Mouse (Mus musculus): ENCODE data around the gene Scrn2. TPM values are rescaled to one million over a fixed set of nuclear protein-coding genes. Genes with fewer than 3 reads are reported as not detected.

Scrn2 gene
- polyA plus RNA-seq, 1 experiment, result 0.27 TPM

DNA sequence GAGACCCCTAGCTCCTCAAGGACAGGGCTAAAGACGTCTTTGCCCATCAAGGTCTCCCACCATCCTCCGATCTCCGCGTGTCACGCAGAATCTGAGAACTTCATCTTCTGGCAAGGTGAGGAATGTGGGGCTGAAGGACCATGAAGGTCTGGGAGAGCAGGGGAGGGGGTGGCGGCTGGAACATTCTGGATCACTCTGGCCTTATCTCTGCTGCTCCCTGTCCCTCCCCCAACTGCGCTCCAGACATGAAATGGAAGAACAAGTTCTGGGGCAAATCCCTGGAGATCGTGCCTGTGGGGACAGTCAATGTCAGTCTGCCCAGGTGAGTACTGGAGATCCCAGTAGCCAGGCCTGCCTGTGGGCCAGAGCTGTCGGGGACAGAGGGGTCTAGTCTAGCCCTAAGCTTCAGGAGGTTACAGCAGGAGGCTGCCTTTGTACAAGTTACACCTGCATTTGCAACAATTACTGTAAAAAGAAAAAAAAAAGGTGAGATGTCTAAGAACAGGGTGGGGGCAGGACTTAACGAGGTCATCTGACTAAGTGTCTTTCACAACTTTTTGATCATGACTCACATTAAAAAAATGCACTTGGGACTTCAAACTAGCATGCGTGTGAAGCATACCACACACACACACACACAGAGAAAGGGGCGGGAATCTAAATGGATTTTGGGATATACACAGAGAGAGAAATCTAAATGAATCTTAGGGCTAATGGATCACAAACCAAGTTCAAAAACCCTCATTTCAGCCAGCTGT, 36.0 kb downstream of the Scrn2 start:
- no peaks in the 10 kb centered on the region for H3K27me3 ChIP-seq (ENCODE audit: control insufficient read depth)
- TF ChIP-seq GATA1 (IDR thresholded peaks at IDR 0.05; ENCODE audit: low read length) (no peak), TAL1 (IDR thresholded peaks at IDR 0.05; ENCODE audit: low read length) (no peak)
- H3K36me3 ChIP-seq (ENCODE audit: control insufficient read depth), result peaks cover 24% of the 10 kb centered on the region
- peaks cover 9% of the 10 kb centered on the region for H3K4me1 ChIP-seq (ENCODE audit: control insufficient read depth)
- H3K4me3 ChIP-seq (replicated peaks), result no peak overlapping the region
- no peaks in the 10 kb centered on the region for H3K9me3 ChIP-seq (ENCODE audit: control insufficient read depth, low read length)

DNA sequence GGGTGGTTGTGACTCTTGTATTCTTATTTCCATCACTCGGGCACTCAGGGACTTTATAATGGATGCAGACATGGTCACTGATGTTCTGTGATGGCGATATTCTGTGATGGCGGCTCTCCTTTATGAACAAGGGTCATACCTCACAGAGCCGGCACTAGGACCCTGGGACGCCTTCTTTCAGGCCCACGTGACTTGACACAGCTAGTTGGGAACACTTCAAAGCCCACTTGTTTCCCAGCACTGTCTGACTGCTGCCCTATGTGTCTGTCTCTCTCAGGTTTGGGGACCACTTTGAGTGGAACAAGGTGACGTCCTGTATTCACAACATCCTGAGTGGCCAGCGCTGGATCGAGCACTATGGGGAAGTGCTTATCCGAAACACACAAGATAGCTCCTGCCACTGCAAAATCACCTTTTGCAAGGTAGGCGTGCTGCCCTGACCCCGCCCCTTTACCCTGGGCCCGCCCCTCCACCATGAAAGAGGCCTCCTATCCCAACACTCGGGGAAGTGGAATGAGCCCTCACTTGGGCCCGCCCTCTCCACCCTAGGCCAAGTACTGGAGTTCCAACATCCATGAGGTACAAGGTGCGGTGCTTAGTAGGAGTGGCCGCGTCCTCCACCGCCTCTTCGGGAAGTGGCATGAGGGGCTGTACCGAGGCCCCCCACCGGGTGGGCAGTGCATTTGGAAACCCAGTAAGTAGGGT, 37.1 kb downstream of the Scrn2 start:
- Histone ChIP-seq H3K4me1 (ENCODE audit: control insufficient read depth) (no peaks in the 10 kb centered on the region; the same call in 1 of the 2 replicates), H3K27me3 (ENCODE audit: control insufficient read depth) (no peaks in the 10 kb centered on the region)
- TF ChIP-seq TAL1 (IDR thresholded peaks at IDR 0.05; ENCODE audit: low read length), result no peak
- no peak for TF ChIP-seq GATA1 (IDR thresholded peaks at IDR 0.05; ENCODE audit: low read length)

DNA sequence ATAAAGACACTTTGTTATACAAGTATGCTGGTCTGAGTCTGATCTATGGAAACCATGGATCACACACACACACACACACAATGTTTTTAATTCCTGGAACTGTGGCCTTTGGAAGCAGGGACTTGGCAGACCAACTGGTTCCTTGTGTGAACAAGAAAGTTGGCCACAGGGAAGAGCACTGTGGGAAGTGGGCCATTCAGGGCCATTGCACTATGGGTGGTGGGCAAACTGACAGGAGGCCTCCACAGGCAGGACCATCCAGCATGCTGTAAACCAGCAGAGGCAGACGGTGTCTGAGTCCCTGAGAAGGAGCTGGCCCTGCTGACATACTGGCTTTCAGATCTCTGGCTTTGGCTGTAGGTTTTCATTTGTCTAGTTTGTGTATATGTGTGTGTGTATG, 39.6 kb downstream of the Scrn2 start:
- Histone ChIP-seq H3K36me3 (ENCODE audit: control insufficient read depth) (peaks cover 16% of the 10 kb centered on the region), H3K4me3 (replicated peaks) (no peak overlapping the region), H3K27me3 (ENCODE audit: control insufficient read depth) (no peaks in the 10 kb centered on the region), H3K9me3 (ENCODE audit: control insufficient read depth, low read length) (no peaks in the 10 kb centered on the region), H3K4me1 (ENCODE audit: control insufficient read depth) (no peaks in the 10 kb centered on the region; the same call in 1 of the 2 replicates)
- TF ChIP-seq GATA1 (IDR thresholded peaks at IDR 0.05; ENCODE audit: low read length) (no peak), TAL1 (IDR thresholded peaks at IDR 0.05; ENCODE audit: low read length) (no peak)

More for the DNA sequence above, 37.1 kb downstream of the Scrn2 start:
- Histone ChIP-seq H3K36me3 (ENCODE audit: control insufficient read depth) (peaks cover 16% of the 10 kb centered on the region), H3K4me3 (replicated peaks) (no peak overlapping the region), H3K9me3 (ENCODE audit: control insufficient read depth, low read length) (no peaks in the 10 kb centered on the region)

DNA sequence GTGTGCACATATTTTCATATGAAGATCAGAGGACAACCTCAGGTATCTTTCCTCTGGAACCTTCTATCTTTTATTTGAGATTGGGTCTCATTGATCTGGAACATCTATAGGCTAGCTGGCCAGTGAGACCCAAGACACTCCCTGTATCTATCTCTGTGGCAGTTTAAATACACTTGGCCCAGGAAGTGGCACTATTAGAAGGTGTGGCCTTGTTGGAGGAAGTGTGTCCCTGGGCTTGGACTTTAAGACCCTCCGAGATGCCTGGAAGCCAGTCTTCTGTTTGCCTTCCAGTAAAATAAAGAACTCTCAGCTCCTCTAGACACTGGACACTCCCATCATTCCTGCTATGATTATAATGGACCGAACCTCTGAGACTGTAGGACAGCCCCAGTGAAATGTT, 40.0 kb downstream of the Scrn2 start:
- H3K9me3 ChIP-seq (ENCODE audit: control insufficient read depth, low read length), result no peaks in the 10 kb centered on the region
- H3K4me1 ChIP-seq (ENCODE audit: control insufficient read depth), result no peaks in the 10 kb centered on the region; the same call in 1 of the 2 replicates
- H3K36me3 ChIP-seq (ENCODE audit: control insufficient read depth), result peaks cover 16% of the 10 kb centered on the region
- no peaks in the 10 kb centered on the region for H3K27me3 ChIP-seq (ENCODE audit: control insufficient read depth)
- H3K4me3 ChIP-seq (replicated peaks), result no peak overlapping the region
- no peak for TF ChIP-seq GATA1 (IDR thresholded peaks at IDR 0.05; ENCODE audit: low read length)
- TF ChIP-seq TAL1 (IDR thresholded peaks at IDR 0.05; ENCODE audit: low read length), result no peak

DNA sequence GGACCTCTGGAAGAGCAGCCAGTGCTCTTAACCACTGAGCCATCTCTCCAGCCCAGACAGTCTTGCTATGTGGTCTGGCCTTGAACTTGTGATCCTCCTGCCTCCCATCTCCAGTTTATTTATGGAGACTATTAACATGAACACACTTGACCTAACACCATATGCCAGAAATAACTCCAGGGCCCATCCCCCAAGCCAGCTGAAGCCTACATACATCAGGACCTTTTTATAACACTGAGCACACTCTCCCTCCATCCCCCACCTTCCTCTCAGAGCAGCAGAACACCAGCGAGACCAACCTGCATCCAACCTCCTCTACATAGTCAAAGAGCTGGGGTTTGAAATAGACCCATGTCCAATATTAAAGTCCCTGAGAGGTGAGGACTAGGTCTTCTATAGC, 41.4 kb downstream of the Scrn2 start:
- Histone ChIP-seq H3K27me3 (ENCODE audit: control insufficient read depth) (no peaks in the 10 kb centered on the region), H3K36me3 (ENCODE audit: control insufficient read depth) (peaks cover 16% of the 10 kb centered on the region), H3K4me3 (replicated peaks) (no peak overlapping the region), H3K4me1 (ENCODE audit: control insufficient read depth) (no peaks in the 10 kb centered on the region; the same call in 1 of the 2 replicates), H3K9me3 (ENCODE audit: control insufficient read depth, low read length) (no peaks in the 10 kb centered on the region)
- TF ChIP-seq GATA1 (IDR thresholded peaks at IDR 0.05; ENCODE audit: low read length), result no peak
- no peak for TF ChIP-seq TAL1 (IDR thresholded peaks at IDR 0.05; ENCODE audit: low read length)

DNA sequence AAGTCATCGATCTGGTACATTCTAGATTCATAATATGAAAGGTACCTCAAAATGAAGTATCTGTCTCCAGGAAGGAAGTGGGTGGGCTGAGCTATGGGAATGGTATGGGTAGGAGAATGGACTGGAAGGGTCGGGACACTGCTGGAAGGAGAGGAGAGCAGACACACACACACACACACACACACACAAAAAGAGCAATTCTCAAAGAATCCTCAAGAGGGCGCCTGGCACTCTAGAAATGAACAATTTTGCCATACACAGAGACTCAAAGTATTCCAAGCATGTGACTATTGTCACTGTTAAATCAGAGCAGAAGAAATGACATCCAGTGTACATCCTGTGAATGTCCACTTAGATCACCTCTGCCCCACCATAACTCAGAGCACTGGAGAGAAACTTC, 42.8 kb downstream of the Scrn2 start:
- no peaks in the 10 kb centered on the region for H3K4me1 ChIP-seq (ENCODE audit: control insufficient read depth)
- no peak overlapping the region for H3K4me3 ChIP-seq (replicated peaks)
- peaks cover 11% of the 10 kb centered on the region for H3K36me3 ChIP-seq (ENCODE audit: control insufficient read depth)
- no peaks in the 10 kb centered on the region for H3K27me3 ChIP-seq (ENCODE audit: control insufficient read depth)
- H3K9me3 ChIP-seq (ENCODE audit: control insufficient read depth, low read length), result no peaks in the 10 kb centered on the region
- TF ChIP-seq TAL1 (IDR thresholded peaks at IDR 0.05; ENCODE audit: low read length) (no peak), GATA1 (IDR thresholded peaks at IDR 0.05; ENCODE audit: low read length) (no peak)

DNA sequence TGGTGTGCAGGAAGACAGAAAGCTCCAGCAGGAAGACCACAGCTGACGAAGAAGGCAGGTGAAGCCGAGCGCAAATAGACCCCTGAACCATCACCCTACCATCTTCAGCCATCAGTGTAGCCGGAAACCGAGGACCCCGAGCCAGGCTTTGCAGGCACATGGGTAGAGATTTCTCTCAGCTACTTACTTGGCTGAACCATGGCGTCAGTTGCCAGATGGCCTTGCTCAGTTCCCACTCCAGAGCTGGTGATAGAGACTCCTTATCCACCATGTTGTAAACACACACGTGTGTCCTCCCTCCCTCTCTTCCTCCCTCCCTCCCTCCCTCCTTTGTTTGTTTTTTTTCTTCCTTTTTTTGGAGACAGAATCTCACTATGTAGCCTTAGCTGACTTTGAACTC, 44.5 kb downstream of the Scrn2 start:
- no peak for TF ChIP-seq TAL1 (IDR thresholded peaks at IDR 0.05; ENCODE audit: low read length)
- TF ChIP-seq GATA1 (IDR thresholded peaks at IDR 0.05; ENCODE audit: low read length), result no peak
- no peaks in the 10 kb centered on the region for H3K4me1 ChIP-seq (ENCODE audit: control insufficient read depth)
- no peaks in the 10 kb centered on the region for H3K9me3 ChIP-seq (ENCODE audit: control insufficient read depth, low read length)
- H3K27me3 ChIP-seq (ENCODE audit: control insufficient read depth), result no peaks in the 10 kb centered on the region
- H3K36me3 ChIP-seq (ENCODE audit: control insufficient read depth), result no peaks in the 10 kb centered on the region
- no peak overlapping the region for H3K4me3 ChIP-seq (replicated peaks)

DNA sequence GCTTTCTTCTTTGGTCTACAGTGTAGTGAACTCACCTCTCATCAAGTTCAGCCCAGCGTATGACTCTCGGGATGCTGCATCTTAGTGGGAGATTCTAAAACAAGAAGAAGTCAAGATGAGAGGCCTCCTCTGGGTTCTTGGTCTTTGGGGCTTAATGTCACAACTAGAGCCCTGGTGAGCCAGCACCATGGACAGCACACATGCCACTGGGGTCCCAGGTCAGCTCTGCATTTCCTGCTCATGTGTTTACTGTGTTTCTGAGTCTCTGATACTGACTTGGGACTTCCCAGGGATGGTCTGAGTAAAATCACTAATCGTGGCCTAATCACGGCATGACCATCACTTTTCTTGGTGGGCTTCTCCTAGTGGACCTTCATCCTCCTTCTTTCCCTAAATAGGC, 49.0 kb downstream of the Scrn2 start:
- Histone ChIP-seq H3K9me3 (ENCODE audit: control insufficient read depth, low read length) (peaks cover 7% of the 10 kb centered on the region), H3K27me3 (ENCODE audit: control insufficient read depth) (peaks cover 6% of the 10 kb centered on the region), H3K36me3 (ENCODE audit: control insufficient read depth) (no peaks in the 10 kb centered on the region), H3K4me3 (replicated peaks) (no peak overlapping the region), H3K4me1 (ENCODE audit: control insufficient read depth) (no peaks in the 10 kb centered on the region)
- TF ChIP-seq GATA1 (IDR thresholded peaks at IDR 0.05; ENCODE audit: low read length), result no peak
- TF ChIP-seq TAL1 (IDR thresholded peaks at IDR 0.05; ENCODE audit: low read length), result no peak

DNA sequence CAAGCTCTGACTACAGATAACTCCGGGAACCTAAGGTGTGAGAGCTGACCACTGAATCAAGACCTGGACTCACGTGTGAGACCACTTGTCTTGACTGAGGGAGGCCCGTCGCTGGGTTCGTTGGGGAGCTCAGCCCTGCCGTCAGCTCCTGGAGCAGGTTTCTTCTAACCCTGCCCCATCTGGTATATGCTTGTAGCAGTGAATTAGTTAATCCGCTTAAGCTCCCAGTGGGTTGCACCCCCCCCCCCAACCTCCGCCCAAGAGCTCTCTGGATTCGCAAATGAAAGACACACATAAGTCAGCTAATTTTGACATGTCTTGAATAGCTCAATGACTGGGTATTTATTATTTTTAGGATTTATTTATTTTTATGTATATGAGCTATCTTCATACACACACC, 50.6 kb downstream of the Scrn2 start:
- Histone ChIP-seq H3K4me1 (ENCODE audit: control insufficient read depth) (no peaks in the 10 kb centered on the region), H3K4me3 (replicated peaks) (no peak overlapping the region), H3K36me3 (ENCODE audit: control insufficient read depth) (no peaks in the 10 kb centered on the region), H3K27me3 (ENCODE audit: control insufficient read depth) (peaks cover 11% of the 10 kb centered on the region), H3K9me3 (ENCODE audit: control insufficient read depth, low read length) (peaks cover 7% of the 10 kb centered on the region)
- TF ChIP-seq TAL1 (IDR thresholded peaks at IDR 0.05; ENCODE audit: low read length), result no peak
- TF ChIP-seq GATA1 (IDR thresholded peaks at IDR 0.05; ENCODE audit: low read length), result no peak
